Mouse (Mus musculus) layer of hippocampus, postnatal 10 days (tissue): ENCODE results near the gene Rasa2. TPM values are rescaled to one million over a fixed set of nuclear protein-coding genes. Genes with fewer than 3 reads are reported as not detected.

Experiments
- total RNA-seq, 2 experiments: library from RNA; stranded (reverse); gene quantifications; 2 replicates each; pipeline ENCODE4 v1.2.3; 2021

The Rasa2 gene
- total RNA-seq, 2 experiments from 2014 or later, result 29.4 to 32.6 TPM

Other genes with a start within 250 kb of the Rasa2 start
- 10 to 100 TPM; 52.1 to 64.0 TPM for gene Rnf7, start 152.9 kb downstream of the Rasa2 start, total RNA-seq
- under 1 TPM; 0.41 to 0.49 TPM for gene Gm28729, start 106.4 kb downstream of the Rasa2 start, total RNA-seq
- gene Zbtb38, start 121.2 kb upstream of the Rasa2 start, total RNA-seq, result 10 to 100 TPM; 42.3 to 45.2 TPM